Mouse (Mus musculus): ENCODE measurements around the gene Ubc. TPM values are rescaled to one million over a fixed set of nuclear protein-coding genes. Genes with fewer than 3 reads are reported as not detected.

Gene Ubc
- polyA plus RNA-seq, 1 experiment from 2014 or later: 967 TPM

DNA sequence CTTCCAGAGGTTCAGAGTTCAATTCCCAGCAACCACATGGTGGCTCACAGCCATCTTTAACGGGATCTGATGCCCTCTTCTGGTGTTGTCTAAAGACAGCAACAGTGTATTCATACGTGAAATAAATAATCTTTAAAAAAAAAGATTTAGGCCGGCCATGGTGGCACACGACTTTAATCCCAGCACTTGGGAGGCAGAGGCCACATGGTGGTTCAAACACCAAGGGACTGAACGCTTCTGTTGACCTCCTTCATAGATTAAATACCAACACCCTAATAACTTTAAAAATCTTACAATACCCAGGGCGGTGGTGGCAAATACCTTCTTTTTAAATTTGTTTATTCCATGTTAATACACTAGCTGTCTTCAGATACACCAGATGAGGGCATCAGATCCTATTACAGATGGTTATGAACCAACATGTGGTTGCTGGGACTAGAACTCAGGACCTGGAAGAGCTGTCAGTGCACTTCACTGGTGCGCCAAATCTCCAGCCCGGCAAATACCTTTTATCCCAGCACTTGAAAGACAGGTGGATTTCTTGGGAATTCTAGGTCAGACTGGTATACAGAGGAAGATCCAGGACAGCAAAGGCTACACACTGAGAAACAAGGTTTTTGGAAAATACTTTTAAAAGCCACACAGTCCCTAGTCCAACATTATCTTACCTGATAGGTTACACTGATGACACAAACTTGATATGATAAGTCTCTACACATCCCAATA is 4.6 kb downstream of the Ubc start:
- no peaks in the 10 kb centered on the region for H3K9me3 ChIP-seq
- peaks cover 36% of the 10 kb centered on the region for H3K36me3 ChIP-seq (replicated peaks)
- H3K4me1 ChIP-seq: peaks cover 22% of the 10 kb centered on the region
- no peak overlapping the region for H3K27ac ChIP-seq
- no peak overlapping the region for H3K4me3 ChIP-seq
- DNase-seq (ENCODE audit: extremely low spot score, low spot score): no peak
- no peaks in the 10 kb centered on the region for H3K27me3 ChIP-seq (ENCODE audit: poor library complexity, severe bottlenecking)
- 84% methylated on average over 8 of the region's 8 CpGs for WGBS

DNA sequence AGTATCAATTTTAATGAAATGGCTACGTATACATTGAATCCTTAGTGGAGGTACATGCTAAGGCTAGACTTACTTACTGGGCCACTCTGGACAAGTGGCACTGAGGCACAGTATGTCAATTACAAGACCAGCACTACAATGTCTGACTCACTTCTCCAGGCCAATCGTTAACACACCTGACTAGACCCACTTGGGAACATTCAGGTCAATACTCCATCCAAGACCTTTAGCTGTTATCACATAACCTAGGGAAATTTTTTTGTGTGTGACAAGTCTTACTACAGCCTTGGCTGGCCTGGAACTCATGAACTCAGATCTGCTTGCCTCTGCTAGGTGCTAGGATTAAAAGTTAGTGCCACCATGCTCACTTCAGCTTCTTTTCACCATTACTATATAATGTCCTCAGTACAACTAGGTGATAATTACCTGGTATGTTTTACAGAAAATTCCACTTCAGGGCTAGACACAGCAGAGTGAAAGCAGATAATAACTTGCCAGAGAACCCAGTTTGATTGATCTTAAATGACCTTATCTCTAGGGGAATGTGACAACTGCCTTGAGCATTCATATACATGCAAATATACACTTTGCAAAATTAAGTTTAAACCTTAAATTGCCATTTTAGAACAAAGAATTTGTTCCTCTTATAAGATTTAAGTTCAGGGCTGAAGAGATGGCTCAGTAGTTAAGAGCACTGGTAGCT is 5.3 kb downstream of the Ubc start:
- H3K4me3 ChIP-seq: no peak overlapping the region
- H3K4me1 ChIP-seq: peaks cover 16% of the 10 kb centered on the region
- no peaks in the 10 kb centered on the region for H3K9me3 ChIP-seq
- H3K27ac ChIP-seq: no peak overlapping the region
- H3K36me3 ChIP-seq (replicated peaks): peaks cover 36% of the 10 kb centered on the region
- H3K27me3 ChIP-seq (ENCODE audit: poor library complexity, severe bottlenecking): no peaks in the 10 kb centered on the region
- 90% methylated on average over 2 of the region's 2 CpGs for WGBS
- no peak for DNase-seq (ENCODE audit: extremely low spot score, low spot score)

DNA sequence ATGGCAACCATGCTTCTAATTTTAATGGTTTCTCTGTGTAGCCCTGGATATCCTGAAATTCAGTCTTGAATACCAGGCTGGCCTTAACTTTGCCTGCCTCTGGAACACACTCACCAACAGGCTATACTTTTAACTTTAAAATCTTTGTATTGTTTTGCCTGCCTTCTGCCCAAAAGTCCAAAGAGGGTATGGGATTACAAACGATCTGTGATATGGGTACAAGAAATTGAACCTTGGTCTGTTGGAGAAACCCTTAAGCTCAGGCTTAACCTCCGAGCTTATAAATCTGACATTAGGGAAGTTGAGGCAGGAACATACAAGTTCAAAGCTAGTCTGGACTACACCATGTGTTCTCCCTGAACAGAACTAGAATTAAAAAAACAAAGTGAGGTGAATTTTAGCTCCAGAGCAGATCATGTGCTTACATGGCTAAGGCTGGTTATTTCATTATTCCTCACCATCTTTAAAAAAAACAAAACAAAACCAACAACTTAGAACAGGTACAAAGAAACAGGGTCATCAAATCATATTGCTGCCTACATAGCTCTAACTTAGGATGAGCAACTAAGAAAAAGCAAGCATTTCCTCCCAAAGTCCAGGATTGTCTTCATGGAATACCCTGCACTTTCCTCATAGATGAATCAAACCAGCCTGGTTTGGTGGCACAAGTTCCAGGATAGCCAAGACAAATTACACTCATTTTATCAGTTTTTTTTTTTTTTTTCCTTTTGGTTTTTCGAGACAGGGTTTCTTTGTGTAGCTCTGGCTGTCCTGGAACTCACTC is 6.2 kb downstream of the Ubc start:
- Histone ChIP-seq H3K4me3 (no peak overlapping the region), H3K27me3 (ENCODE audit: poor library complexity, severe bottlenecking) (no peaks in the 10 kb centered on the region), H3K4me1 (peaks cover 20% of the 10 kb centered on the region), H3K27ac (no peak overlapping the region), H3K36me3 (replicated peaks) (peaks cover 35% of the 10 kb centered on the region), H3K9me3 (no peaks in the 10 kb centered on the region)
- WGBS: 83% methylated on average over 3 of the region's 3 CpGs
- DNase-seq (ENCODE audit: extremely low spot score, low spot score): no peak

DNA sequence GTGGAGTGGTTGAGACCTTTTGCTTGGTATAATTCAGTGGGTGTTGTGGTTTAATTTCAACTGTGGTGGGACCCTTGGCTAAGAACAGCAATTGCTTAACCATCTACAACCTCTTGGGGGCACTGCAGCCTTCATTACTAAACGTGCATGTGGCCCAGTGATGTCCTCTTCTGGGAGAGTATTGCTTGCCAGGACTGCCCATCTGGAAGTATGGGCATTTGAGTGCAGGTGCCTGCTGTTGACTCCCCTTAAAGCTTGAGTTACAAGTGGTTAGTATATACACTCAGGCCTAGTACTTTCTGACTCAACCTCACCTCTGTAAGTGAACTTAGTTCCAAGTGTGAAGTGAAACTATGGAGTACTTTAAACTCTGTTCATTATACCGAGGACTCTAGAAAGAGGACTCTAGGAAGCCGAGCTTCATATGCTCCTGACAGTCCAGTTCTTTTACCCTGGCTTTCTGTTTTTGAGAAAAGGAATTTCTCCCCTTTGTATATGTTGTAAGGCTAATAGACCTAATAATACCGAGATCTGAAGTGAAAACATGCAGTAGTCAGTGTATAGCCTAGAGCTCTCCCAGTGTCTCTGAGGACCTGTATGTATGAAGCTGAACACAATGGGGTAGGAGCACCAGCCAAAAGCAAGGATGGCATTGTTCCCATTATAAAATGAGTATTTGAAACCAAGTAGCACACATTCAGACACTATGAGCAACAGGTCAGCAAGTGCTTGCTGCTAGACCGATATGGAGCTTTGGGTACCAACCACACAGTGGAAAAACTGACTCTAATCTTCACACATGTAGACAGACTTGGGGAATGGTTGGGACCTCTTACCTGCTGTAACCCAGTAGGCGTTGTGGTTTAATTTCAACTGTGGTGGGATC is 7.1 kb downstream of the Ubc start:
- H3K4me3 ChIP-seq: no peak overlapping the region
- H3K4me1 ChIP-seq: peaks cover 18% of the 10 kb centered on the region
- DNase-seq (ENCODE audit: extremely low spot score, low spot score): peak; percentile 58
- H3K9me3 ChIP-seq: no peaks in the 10 kb centered on the region
- WGBS: 60% methylated on average over 6 of the region's 6 CpGs
- no peaks in the 10 kb centered on the region for H3K27me3 ChIP-seq (ENCODE audit: poor library complexity, severe bottlenecking)
- no peak overlapping the region for H3K27ac ChIP-seq
- H3K36me3 ChIP-seq (replicated peaks): peaks cover 26% of the 10 kb centered on the region

DNA sequence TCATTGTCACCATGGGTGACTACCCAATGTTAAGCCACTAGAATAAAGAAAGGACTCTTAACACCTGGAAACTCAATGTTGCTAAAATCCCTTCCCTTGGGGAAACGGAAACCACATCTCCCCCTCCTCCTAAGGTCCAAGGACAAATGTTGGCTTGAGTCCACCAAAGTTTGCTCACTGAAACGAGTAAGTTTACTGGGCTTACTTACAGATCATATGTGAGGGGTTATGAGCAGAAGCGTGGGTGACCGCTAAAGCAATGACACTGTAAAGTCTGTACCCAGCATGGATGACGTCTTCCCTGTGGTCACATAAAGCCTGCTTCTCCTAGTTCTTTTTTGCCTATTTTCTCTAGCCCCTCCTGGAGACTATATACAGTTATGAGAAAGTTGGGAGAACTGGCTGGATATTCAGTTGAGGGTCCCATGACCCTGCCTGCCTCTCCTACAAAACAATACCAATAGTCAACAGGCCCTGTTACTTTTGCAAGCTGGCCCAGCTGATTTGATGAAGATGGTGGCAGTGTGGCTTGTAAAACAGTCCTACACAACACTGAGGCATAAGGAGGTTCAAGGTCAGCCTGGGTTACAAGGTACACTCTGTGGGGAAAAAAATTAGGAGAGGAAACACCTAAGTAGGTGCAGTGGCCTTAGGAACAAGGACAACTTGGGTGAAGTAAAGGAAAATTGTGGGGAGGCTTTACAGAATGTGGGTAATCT is 7.9 kb downstream of the Ubc start:
- Histone ChIP-seq H3K27me3 (ENCODE audit: poor library complexity, severe bottlenecking) (no peaks in the 10 kb centered on the region), H3K4me1 (peaks cover 18% of the 10 kb centered on the region), H3K36me3 (replicated peaks) (peaks cover 24% of the 10 kb centered on the region), H3K4me3 (no peak overlapping the region), H3K27ac (no peak overlapping the region), H3K9me3 (no peaks in the 10 kb centered on the region)
- 85% methylated on average over 5 of the region's 5 CpGs for WGBS
- no peak for DNase-seq (ENCODE audit: extremely low spot score, low spot score)

DNA sequence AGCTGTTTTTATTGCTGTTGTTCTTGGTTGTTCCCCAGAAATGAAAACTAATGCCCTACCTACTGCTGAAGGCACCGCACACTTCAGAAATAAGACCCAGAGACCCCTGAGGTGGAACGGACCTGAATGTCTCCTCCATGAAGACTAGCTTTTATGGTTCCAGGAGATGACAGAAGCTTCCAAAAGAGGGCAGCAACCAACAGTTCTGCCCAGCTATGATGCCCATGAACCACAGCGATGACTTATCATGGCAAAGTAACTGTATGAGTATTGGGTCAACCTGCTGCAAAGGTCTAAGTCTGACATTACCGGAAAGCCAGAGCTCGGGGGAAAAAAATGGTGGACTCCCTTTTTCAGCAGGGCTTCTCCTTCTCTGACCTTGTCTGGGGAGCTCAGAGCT is 11.1 kb downstream of the Ubc start:
- Histone ChIP-seq H3K9me3 (no peaks in the 10 kb centered on the region; the same call in 1 of the 2 replicates), H3K36me3 (replicated peaks) (peaks cover 1% of the 10 kb centered on the region), H3K4me1 (peaks cover 11% of the 10 kb centered on the region), H3K27ac (no peak overlapping the region), H3K27me3 (ENCODE audit: poor library complexity, severe bottlenecking) (no peaks in the 10 kb centered on the region), H3K4me3 (no peak overlapping the region)
- 87% methylated on average over 5 of the region's 5 CpGs for WGBS
- DNase-seq (ENCODE audit: extremely low spot score, low spot score): no peak

DNA sequence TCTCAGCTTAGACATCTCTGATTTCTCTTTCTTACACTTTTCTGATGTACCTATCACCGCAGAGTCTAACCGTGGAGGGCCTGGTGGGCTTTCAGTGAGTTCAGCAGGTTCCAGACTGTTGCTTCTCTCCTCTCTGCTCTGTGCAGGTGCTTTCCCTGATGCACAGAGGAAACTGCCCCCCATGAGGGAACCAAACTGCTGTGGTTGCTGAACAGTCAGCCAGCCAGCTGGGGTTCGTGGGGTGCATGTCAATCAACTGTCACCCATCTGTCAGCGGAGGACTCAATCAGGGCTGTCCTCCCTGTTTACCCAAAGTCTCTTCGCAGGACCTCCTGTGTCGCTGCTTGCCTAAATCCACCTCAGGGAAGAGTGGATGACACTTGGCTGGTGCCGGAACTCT is 12.8 kb downstream of the Ubc start:
- DNase-seq (ENCODE audit: extremely low spot score, low spot score): no peak
- Histone ChIP-seq H3K36me3 (replicated peaks) (no peaks in the 10 kb centered on the region), H3K4me1 (peaks cover 11% of the 10 kb centered on the region), H3K27ac (no peak overlapping the region), H3K27me3 (ENCODE audit: poor library complexity, severe bottlenecking) (no peaks in the 10 kb centered on the region), H3K9me3 (no peaks in the 10 kb centered on the region; the same call in 1 of the 2 replicates), H3K4me3 (no peak overlapping the region)
- 77% methylated on average over 7 of the region's 7 CpGs for WGBS

DNA sequence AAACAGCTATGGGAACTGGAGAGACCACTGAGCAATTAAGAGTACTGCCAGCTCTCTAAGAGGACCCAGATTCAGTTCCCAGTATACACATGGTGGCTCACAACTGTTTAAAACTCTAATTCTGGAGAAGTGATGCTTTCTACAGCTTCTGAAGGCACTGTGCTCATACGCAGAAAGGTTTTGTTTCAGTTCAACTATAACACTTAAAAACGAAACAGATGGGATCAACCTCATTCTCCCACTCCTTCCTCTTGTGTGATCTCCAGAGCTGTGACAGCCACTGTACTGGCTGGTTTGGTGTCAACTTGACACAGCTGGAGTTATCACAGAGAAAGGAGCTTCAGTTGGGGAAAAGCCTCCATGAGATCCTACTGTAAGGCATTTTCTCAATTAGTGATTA is 14.1 kb downstream of the Ubc start:
- H3K36me3 ChIP-seq (replicated peaks): no peaks in the 10 kb centered on the region
- no peaks in the 10 kb centered on the region; the same call in 1 of the 2 replicates for H3K9me3 ChIP-seq
- WGBS: 94% methylated on average over 2 of the region's 2 CpGs
- H3K27ac ChIP-seq: no peak overlapping the region
- H3K27me3 ChIP-seq (ENCODE audit: poor library complexity, severe bottlenecking): no peaks in the 10 kb centered on the region
- no peak for DNase-seq (ENCODE audit: extremely low spot score, low spot score)
- peaks cover 11% of the 10 kb centered on the region for H3K4me1 ChIP-seq
- H3K4me3 ChIP-seq: no peak overlapping the region

DNA sequence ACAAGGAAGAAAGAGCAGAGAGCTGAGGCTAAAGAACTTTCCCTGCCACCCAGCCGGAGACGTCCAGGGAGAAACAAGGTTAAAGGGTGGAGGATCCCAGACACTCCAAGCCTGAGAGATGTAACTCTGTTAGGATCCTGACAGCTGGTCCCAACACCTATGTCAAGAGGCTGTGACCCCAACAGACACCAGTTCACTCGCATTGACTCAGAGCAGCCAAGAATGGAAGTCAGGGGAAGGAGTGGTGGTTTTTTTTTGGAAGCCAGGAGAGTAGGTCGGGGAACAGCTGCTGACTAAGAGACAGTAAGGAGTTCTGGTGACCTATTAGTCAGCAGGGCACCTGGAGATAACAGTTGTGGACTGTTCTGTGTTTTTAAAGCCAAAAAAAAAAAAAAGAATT is 18.0 kb downstream of the Ubc start:
- no peak for DNase-seq (ENCODE audit: extremely low spot score, low spot score)
- Histone ChIP-seq H3K9me3 (no peaks in the 10 kb centered on the region; the same call in 1 of the 2 replicates), H3K27ac (no peak overlapping the region), H3K36me3 (replicated peaks) (no peaks in the 10 kb centered on the region), H3K27me3 (ENCODE audit: poor library complexity, severe bottlenecking) (no peaks in the 10 kb centered on the region), H3K4me1 (no peaks in the 10 kb centered on the region), H3K4me3 (no peak overlapping the region)
- WGBS: 87% methylated on average over 4 of the region's 4 CpGs

DNA sequence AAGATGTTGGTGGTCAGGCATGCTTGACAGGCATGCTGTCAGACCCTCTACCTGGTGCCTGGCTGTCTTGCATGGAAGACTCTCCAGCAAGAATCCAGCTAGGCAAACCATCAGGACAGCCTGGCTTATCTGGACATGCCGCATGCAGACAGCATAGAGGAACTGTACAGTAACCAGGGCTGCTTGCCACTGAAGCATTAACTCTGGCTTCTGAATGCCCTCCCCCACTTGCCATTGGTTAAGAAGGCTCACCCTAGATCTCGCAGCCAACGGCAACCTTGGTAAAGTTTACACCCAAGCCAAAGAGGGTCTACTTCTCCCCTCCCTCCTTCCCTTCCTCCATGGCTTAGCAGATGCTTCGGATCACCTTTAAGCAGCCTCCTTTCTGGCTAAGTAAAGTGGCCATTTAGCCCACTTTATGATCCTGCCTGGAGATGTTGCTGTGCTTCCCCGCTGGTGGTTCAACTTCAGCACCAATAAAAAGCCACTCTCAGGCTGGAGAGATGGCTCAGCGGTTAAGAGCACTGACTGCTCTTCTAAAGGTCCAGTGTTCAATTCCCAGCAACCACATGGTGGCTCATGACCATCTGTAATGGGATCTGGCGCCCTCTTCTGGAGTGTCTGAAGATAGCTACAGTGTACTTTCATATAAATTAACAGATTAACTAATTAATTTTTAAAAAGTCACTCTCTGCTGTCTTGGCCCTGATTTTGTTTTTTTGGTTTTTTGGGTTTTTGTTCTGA is 18.9 kb downstream of the Ubc start:
- Histone ChIP-seq H3K27ac (no peak overlapping the region), H3K4me3 (no peak overlapping the region), H3K27me3 (ENCODE audit: poor library complexity, severe bottlenecking) (no peaks in the 10 kb centered on the region), H3K4me1 (no peaks in the 10 kb centered on the region), H3K36me3 (replicated peaks) (no peaks in the 10 kb centered on the region), H3K9me3 (no peaks in the 10 kb centered on the region; the same call in 1 of the 2 replicates)
- WGBS: 76% methylated on average over 7 of the region's 7 CpGs
- no peak for DNase-seq (ENCODE audit: extremely low spot score, low spot score)

DNA sequence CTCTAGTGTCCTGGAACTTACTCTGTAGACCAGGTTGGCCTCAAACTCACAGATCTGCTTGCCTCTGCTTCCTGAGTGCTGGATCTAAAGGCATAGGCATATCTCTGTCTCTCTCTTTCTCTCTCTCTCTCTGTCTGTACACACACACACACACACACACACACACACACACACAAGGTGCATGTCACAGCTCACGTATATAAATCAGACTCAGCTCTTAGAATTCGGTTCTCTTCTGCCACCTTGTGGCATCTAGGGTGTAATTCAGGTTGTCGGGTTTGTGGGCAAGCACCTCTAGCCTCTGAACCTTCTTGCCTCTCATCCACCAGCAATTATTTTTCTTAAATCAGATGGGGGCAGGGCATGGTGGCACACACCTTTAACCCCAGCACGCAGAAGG is 21.4 kb downstream of the Ubc start:
- peak; percentile 57 for DNase-seq (ENCODE audit: extremely low spot score, low spot score)
- H3K4me1 ChIP-seq: no peaks in the 10 kb centered on the region
- no peaks in the 10 kb centered on the region for H3K36me3 ChIP-seq (replicated peaks)
- H3K27me3 ChIP-seq (ENCODE audit: poor library complexity, severe bottlenecking): no peaks in the 10 kb centered on the region
- 5% methylated on average over 4 of the region's 4 CpGs for WGBS
- H3K27ac ChIP-seq: no peak overlapping the region
- H3K4me3 ChIP-seq: no peak overlapping the region
- no peaks in the 10 kb centered on the region; the same call in 1 of the 2 replicates for H3K9me3 ChIP-seq
